Mouse (Mus musculus): Measurements from ENCODE around the gene Klhdc4.

Klhdc4 gene

GRCm38 (mm10) chr8:121806126-121806525, 23.2 kb downstream of the Klhdc4 start:
- no peak for DNase-seq

- DNase-seq: no peak
These were observed 24.5 kb downstream of the Klhdc4 start for GRCm38 (mm10) chr8:121804829-121805228.

- no peak for DNase-seq
These were observed 31.0 kb downstream of the Klhdc4 start for GRCm38 (mm10) chr8:121798401-121798800.

- no peak for DNase-seq
These were observed 33.0 kb downstream of the Klhdc4 start for GRCm38 (mm10) chr8:121796406-121796805.

- DNase-seq: peak; percentile 12
These were observed 33.9 kb downstream of the Klhdc4 start for GRCm38 (mm10) chr8:121795461-121795860.

GRCm38 (mm10) chr8:121794151-121794550, 35.2 kb downstream of the Klhdc4 start:
- peak; percentile 16 for DNase-seq

GRCm38 (mm10) chr8:121792627-121793026, 36.7 kb downstream of the Klhdc4 start:
- peak; percentile 10 for DNase-seq

- no peak for DNase-seq
These were observed 37.2 kb downstream of the Klhdc4 start for GRCm38 (mm10) chr8:121792159-121792558.

- DNase-seq: no peak
These were observed 40.6 kb downstream of the Klhdc4 start for GRCm38 (mm10) chr8:121788786-121789185.

- DNase-seq: no peak
These were observed 42.8 kb downstream of the Klhdc4 start for GRCm38 (mm10) chr8:121786542-121786941.

GRCm38 (mm10) chr8:121782493-121782892, 46.9 kb downstream of the Klhdc4 start:
- DNase-seq: no peak

GRCm38 (mm10) chr8:121773876-121774275, 55.5 kb downstream of the Klhdc4 start:
- no peak for DNase-seq

GRCm38 (mm10) chr8:121770845-121771752, 58.3 kb downstream of the Klhdc4 start:
- no peak for DNase-seq

GRCm38 (mm10) chr8:121769621-121770020, 59.7 kb downstream of the Klhdc4 start:
- peak; percentile 65 for DNase-seq

GRCm38 (mm10) chr8:121769095-121769494, 60.3 kb downstream of the Klhdc4 start:
- DNase-seq: no peak

GRCm38 (mm10) chr8:121765594-121766138, 63.7 kb downstream of the Klhdc4 start:
- DNase-seq: no peak

- no peak for DNase-seq
These were observed 65.7 kb downstream of the Klhdc4 start for GRCm38 (mm10) chr8:121763700-121764013.

- DNase-seq: no peak
These were observed 66.2 kb downstream of the Klhdc4 start for GRCm38 (mm10) chr8:121762999-121763699.

GRCm38 (mm10) chr8:121761480-121761879, 67.9 kb downstream of the Klhdc4 start:
- DNase-seq: no peak

GRCm38 (mm10) chr8:121760484-121760883, 68.9 kb downstream of the Klhdc4 start:
- peak; percentile 59 for DNase-seq

- no peak for DNase-seq
These were observed 70.9 kb downstream of the Klhdc4 start for GRCm38 (mm10) chr8:121758470-121758869.

GRCm38 (mm10) chr8:121751407-121751806, 78.0 kb downstream of the Klhdc4 start:
- DNase-seq: peak; percentile 68

- DNase-seq: peak; percentile 58
These were observed 78.9 kb downstream of the Klhdc4 start for GRCm38 (mm10) chr8:121750512-121750911.

GRCm38 (mm10) chr8:121749501-121749900, 79.9 kb downstream of the Klhdc4 start:
- peak; percentile 85 for DNase-seq

Measured in cerebellum, adult 8-10 months (tissue).